Mouse (Mus musculus) gastrocnemius, adult 8-10 months (tissue): ENCODE measurements around the gene Sf3b6. TPM values are rescaled to one million over a fixed set of nuclear protein-coding genes. Genes with fewer than 3 reads are reported as not detected.
"Not testable (repeated sequence)": the region's sequence is repeated elsewhere in the genome, so short reads cannot be mapped to it uniquely, and the experiment has no call there.

Experiments
- DNase-seq, 2 experiments: peaks; one replicate each; pipeline ENCODE4 v3.0.0; 2022; ENCODE audit warnings: low spot score in 2 of 2
- total RNA-seq, 4 experiments: library from RNA; stranded (reverse); gene quantifications; 2 replicates each; pipeline ENCODE4 v1.2.4; 2022

Gene Sf3b6
- total RNA-seq, result 10 to 100 TPM; 24.7 to 34.2 (median 28.8) TPM

GRCm38 (mm10) chr12:4817361-4818101 is at the start of gene Sf3b6:
TSS of gene Sf3b6 (plus strand) at chr12:4817544.
- peak; percentile 96 to 97 for DNase-seq

GRCm38 (mm10) chr12:4768492-4769332 is 48.6 kb upstream of the Sf3b6 start, which contains the start of the genes Pfn4 and Fam228b:
TSS of gene Pfn4 (plus strand) at chr12:4769022.
TSS of gene Fam228b (minus strand) at chr12:4769267.
- DNase-seq, result peak; percentile 89 to 90

GRCm38 (mm10) chr12:4769333-4769723 is 48.0 kb upstream of the Sf3b6 start:
- DNase-seq, result no peak

GRCm38 (mm10) chr12:4774895-4775587 is 42.3 kb upstream of the Sf3b6 start:
- no peak for DNase-seq

- no peak for DNase-seq
These were observed 41.8 kb upstream of the Sf3b6 start for GRCm38 (mm10) chr12:4775588-4775949.

- DNase-seq, result no peak
These were observed 39.6 kb upstream of the Sf3b6 start for GRCm38 (mm10) chr12:4777734-4778133.

- no peak for DNase-seq
These were observed 37.1 kb upstream of the Sf3b6 start for GRCm38 (mm10) chr12:4780245-4780644.

- DNase-seq, result no peak
These were observed 36.1 kb upstream of the Sf3b6 start for GRCm38 (mm10) chr12:4781270-4781669.

- not testable (repeated sequence) for DNase-seq
These were observed 35.5 kb upstream of the Sf3b6 start for GRCm38 (mm10) chr12:4781725-4782404.

GRCm38 (mm10) chr12:4783598-4783997 is 33.7 kb upstream of the Sf3b6 start:
- no peak for DNase-seq

GRCm38 (mm10) chr12:4784466-4784865 is 32.9 kb upstream of the Sf3b6 start:
- DNase-seq, result no peak

GRCm38 (mm10) chr12:4788128-4788527 is 29.2 kb upstream of the Sf3b6 start:
- DNase-seq, result not testable (repeated sequence)

- no peak for DNase-seq
These were observed 23.6 kb upstream of the Sf3b6 start for GRCm38 (mm10) chr12:4793718-4794117.

- DNase-seq, result not testable (repeated sequence)
These were observed 19.9 kb upstream of the Sf3b6 start for GRCm38 (mm10) chr12:4797471-4797870.

- DNase-seq, result no peak
These were observed 6.3 kb upstream of the Sf3b6 start for GRCm38 (mm10) chr12:4811036-4811435.

GRCm38 (mm10) chr12:4811705-4812104 is 5.6 kb upstream of the Sf3b6 start:
- DNase-seq, result no peak

GRCm38 (mm10) chr12:4813636-4814035 is 3.7 kb upstream of the Sf3b6 start:
- DNase-seq, result no peak

GRCm38 (mm10) chr12:4816680-4817360 is 524 bp upstream of the Sf3b6 start:
- DNase-seq, result no peak

- no peak for DNase-seq
These were observed 9.9 kb downstream of the Sf3b6 start for GRCm38 (mm10) chr12:4827256-4827655.

- DNase-seq, result no peak
These were observed 19.6 kb downstream of the Sf3b6 start for GRCm38 (mm10) chr12:4836959-4837358.

- DNase-seq, result no peak
These were observed 22.7 kb downstream of the Sf3b6 start for GRCm38 (mm10) chr12:4840010-4840409.
